ENCODE assay signal across 8 mouse cellular contexts in genomic region chr19:21652285-21653171, GRCm38 (mm10). TPM values are rescaled to one million over a fixed set of nuclear protein-coding genes. Genes with fewer than 3 reads are reported as not detected.
DNase-seq lines count a peak whose midpoint lies in the region; ATAC-seq and TF ChIP-seq lines count a peak whose summit lies in the region.

Gene 1110059E24Rik (minus strand): TSS chr19:21652976.

- peak within 1 kb of the TSS; percentile 69 for H3K4me2 ChIP-seq in CH12.LX (ENCODE audit: insufficient read depth, low read depth, poor library complexity, severe bottlenecking)
- peak within 1 kb of the TSS; percentile 64 for H3K4me2 ChIP-seq in forebrain, embryonic 11.5 days (ENCODE audit: low read depth, low read length, severe bottlenecking)
- H3K4me2 ChIP-seq in heart, embryonic 16.5 days (ENCODE audit: low read depth, low read length): peak within 1 kb of the TSS; percentile 83
- peak within 1 kb of the TSS; percentile 88 for H3K4me2 ChIP-seq in liver, embryonic 15.5 days
- peak within 1 kb of the TSS; percentile 79 for H3K4me2 ChIP-seq in neural tube, embryonic 12.5 days (replicated peaks)

- H3K36me3 ChIP-seq in CH12.LX (replicated peaks in 1 of 2; ENCODE audit: control insufficient read depth in 1 of 2, insufficient read depth in 1 of 2, low read length in 1 of 2): peaks cover 2 to 28% of the 10 kb centered on the region in 2 experiments
- H3K36me3 ChIP-seq in forebrain, embryonic 11.5 days (ENCODE audit: control insufficient read depth, insufficient read depth, low read length): no peaks in the 10 kb centered on the region
- H3K36me3 ChIP-seq in heart, embryonic 16.5 days (ENCODE audit: control insufficient read depth, insufficient read depth): no peaks in the 10 kb centered on the region
- no peaks in the 10 kb centered on the region for H3K36me3 ChIP-seq in liver, embryonic 15.5 days (replicated peaks)
- H3K36me3 ChIP-seq in neural tube, embryonic 12.5 days: no peaks in the 10 kb centered on the region

- no peaks in the 10 kb centered on the region for H3K27me3 ChIP-seq in CH12.LX (replicated peaks)
- H3K27me3 ChIP-seq in forebrain, embryonic 11.5 days (ENCODE audit: control insufficient read depth, insufficient read depth, low read length): no peaks in the 10 kb centered on the region
- H3K27me3 ChIP-seq in heart, embryonic 16.5 days (ENCODE audit: control insufficient read depth, insufficient read depth, low read length): no peaks in the 10 kb centered on the region
- no peaks in the 10 kb centered on the region for H3K27me3 ChIP-seq in liver, embryonic 15.5 days
- H3K27me3 ChIP-seq in neural tube, embryonic 12.5 days (replicated peaks): no peaks in the 10 kb centered on the region

- no peaks in the 10 kb centered on the region for H3K9me3 ChIP-seq in CH12.LX (replicated peaks; ENCODE audit: low read length)
- H3K9me3 ChIP-seq in forebrain, embryonic 11.5 days (ENCODE audit: control insufficient read depth, low read length): no peaks in the 10 kb centered on the region
- H3K9me3 ChIP-seq in heart, embryonic 16.5 days (replicated peaks; ENCODE audit: control insufficient read depth, low read length): no peaks in the 10 kb centered on the region
- no peaks in the 10 kb centered on the region for H3K9me3 ChIP-seq in liver, embryonic 15.5 days (replicated peaks)
- H3K9me3 ChIP-seq in neural tube, embryonic 12.5 days: no peaks in the 10 kb centered on the region

- peak; percentile 99 for ATAC-seq in forebrain, embryonic 11.5 days (replicated peaks; ENCODE audit: low FRiP score)
- ATAC-seq in heart, embryonic 16.5 days (replicated peaks; ENCODE audit: extremely low read depth, insufficient read depth, low FRiP score): peak; percentile 99
- ATAC-seq in liver, embryonic 15.5 days (ENCODE audit: insufficient read depth): peak; percentile 99
- peak; percentile 100 for ATAC-seq in neural tube, embryonic 12.5 days (ENCODE audit: low FRiP score, low read depth)

- H3K4me1 ChIP-seq in CH12.LX (ENCODE audit: control insufficient read depth in 1 of 2, insufficient read depth in 2 of 2): peaks cover 12 to 46% of the 10 kb centered on the region in 2 experiments
- no peaks in the 10 kb centered on the region for H3K4me1 ChIP-seq in forebrain, embryonic 11.5 days (replicated peaks; ENCODE audit: control insufficient read depth, insufficient read depth, low read length)
- H3K4me1 ChIP-seq in heart, embryonic 16.5 days (ENCODE audit: control insufficient read depth, insufficient read depth, low read length): peaks cover 26% of the 10 kb centered on the region
- peaks cover 41% of the 10 kb centered on the region for H3K4me1 ChIP-seq in liver, embryonic 15.5 days (replicated peaks)
- H3K4me1 ChIP-seq in neural tube, embryonic 12.5 days: peaks cover 15% of the 10 kb centered on the region

- peak; percentile 99 for DNase-seq in CH12.LX (ENCODE audit: extremely low read depth)
- DNase-seq in c-Kit-positive CD71-positive TER-119-negative erythroid progenitor cells, embryonic 14.5 days (ENCODE audit: low read depth): peak; percentile 90
- peak; percentile 98 for DNase-seq in forebrain, embryonic 11.5 days (ENCODE audit: low spot score)
- peak; percentile 97 to 99 for DNase-seq in kidney, postnatal 36 days
- peak; percentile 97 for DNase-seq in telencephalon, adult 2 months (ENCODE audit: low read depth, low spot score)

- TF ChIP-seq CTCF in CH12.LX (conservative IDR thresholded peaks at IDR 0.05 in 1 of 2, IDR thresholded peaks at IDR 0.05 in 1 of 2; ENCODE audit: low read depth in 2 of 2, low read length in 2 of 2): no peak

- in situ Hi-C loops in CH12.LX (cut with MboI; ENCODE audit: low pct_ligation_motif_present, low pct_unique_long_range_greater_than_20kb, low sequenced_read_pairs): loop anchor here (5.0 to 10.0 kb wide), 4 partner anchors 55 to 278 kb away; no protein-coding TSS in a partner anchor

- H3K9ac ChIP-seq in CH12.LX (ENCODE audit: insufficient read depth, low read depth): peak within 1 kb of the TSS; percentile 89
- peak within 1 kb of the TSS; percentile 93 for H3K9ac ChIP-seq in forebrain, embryonic 11.5 days (ENCODE audit: low read length)
- peak within 1 kb of the TSS; percentile 85 for H3K9ac ChIP-seq in heart, embryonic 16.5 days (ENCODE audit: low read length)
- H3K9ac ChIP-seq in liver, embryonic 15.5 days: peak within 1 kb of the TSS; percentile 76
- H3K9ac ChIP-seq in neural tube, embryonic 12.5 days: peak within 1 kb of the TSS; percentile 97

- H3K79me2 ChIP-seq in CH12.LX (replicated peaks; ENCODE audit: control insufficient read depth, extremely low read depth, insufficient read depth, poor library complexity, severe bottlenecking): peaks cover 70% of the 10 kb centered on the region

- peak within 1 kb of the TSS; percentile 79 for H3K27ac ChIP-seq in CH12.LX (ENCODE audit: insufficient read depth, low read depth)
- peak within 1 kb of the TSS; percentile 96 for H3K27ac ChIP-seq in forebrain, embryonic 11.5 days (ENCODE audit: low read depth, low read length)
- peak within 1 kb of the TSS; percentile 99 for H3K27ac ChIP-seq in heart, embryonic 16.5 days (ENCODE audit: low read length)
- peak within 1 kb of the TSS; percentile 91 for H3K27ac ChIP-seq in liver, embryonic 15.5 days (replicated peaks)
- peak within 1 kb of the TSS; percentile 98 for H3K27ac ChIP-seq in neural tube, embryonic 12.5 days

- TF ChIP-seq POLR2A in CH12.LX (IDR thresholded peaks at IDR 0.05; ENCODE audit: low read depth, low read length): peak; percentile 64

- dilution Hi-C loops in CH12.LX (cut with MboI; ENCODE audit: extremely low pct_ligation_motif_present, extremely low pct_unique_long_range_greater_than_20kb, low sequenced_read_pairs): no loop called here

- no peak for TF ChIP-seq EP300 in CH12.LX (IDR thresholded peaks at IDR 0.05; ENCODE audit: low read length)

- H3K4me3 ChIP-seq in CH12.LX (replicated peaks in 1 of 3; ENCODE audit: low read depth in 2 of 3, low read length in 2 of 3, poor library complexity in 1 of 3): peak within 1 kb of the TSS; percentile 87 to 91 (median 91)
- H3K4me3 ChIP-seq in forebrain, embryonic 11.5 days (ENCODE audit: low read depth, low read length): peak within 1 kb of the TSS; percentile 75
- peak within 1 kb of the TSS; percentile 72 for H3K4me3 ChIP-seq in heart, embryonic 16.5 days (ENCODE audit: low read length)
- H3K4me3 ChIP-seq in liver, embryonic 15.5 days (replicated peaks): peak within 1 kb of the TSS; percentile 78
- H3K4me3 ChIP-seq in neural tube, embryonic 12.5 days: peak within 1 kb of the TSS; percentile 89

- WGBS in forebrain, embryonic 11.5 days: 6% methylated on average over 52 of the region's 52 CpGs
- 6% methylated on average over 52 of the region's 52 CpGs for WGBS in heart, embryonic 16.5 days
- WGBS in liver, embryonic 15.5 days (ENCODE audit: insufficient replicate concordance): 4% methylated on average over 52 of the region's 52 CpGs
- 6% methylated on average over 52 of the region's 52 CpGs for WGBS in neural tube, embryonic 12.5 days

- TF ChIP-seq RAD21 in CH12.LX (IDR thresholded peaks at IDR 0.05; ENCODE audit: low read depth, low read length): no peak

TF ChIP-seq in CH12.LX, 34 proteins besides CTCF, POLR2A, EP300 and RAD21 (continues in another document):
- peak; percentile 92; the same call in 1 of the 2 replicates for TF ChIP-seq E2F4 (IDR thresholded peaks at IDR 0.05; ENCODE audit: insufficient replicate concordance, low read depth, low read length)
- no peak for TF ChIP-seq MAFK (IDR thresholded peaks at IDR 0.05; ENCODE audit: insufficient replicate concordance, low read length)
- peak; percentile 98 for TF ChIP-seq MAX (IDR thresholded peaks at IDR 0.05; ENCODE audit: low read length)
- TF ChIP-seq CHD2 (IDR thresholded peaks at IDR 0.05; ENCODE audit: low read length): peak; percentile 92
- TF ChIP-seq MXI1 (IDR thresholded peaks at IDR 0.05; ENCODE audit: low read depth, low read length): peak; percentile 78; the same call in 1 of the 2 replicates
- peak; percentile 97 for TF ChIP-seq USF2 (conservative IDR thresholded peaks at IDR 0.05; ENCODE audit: low read depth, low read length)
- peak; percentile 67; the same call in 1 of the 2 replicates for TF ChIP-seq KAT2A (IDR thresholded peaks at IDR 0.05; ENCODE audit: insufficient replicate concordance, low read length)
- peak; percentile 87 for TF ChIP-seq ELF1 (IDR thresholded peaks at IDR 0.05; ENCODE audit: low read depth, low read length)
- TF ChIP-seq TCF12 (IDR thresholded peaks at IDR 0.05; ENCODE audit: low read depth, low read length): peak; percentile 62
- no peak; the same call in 1 of the 2 replicates for TF ChIP-seq MAZ (IDR thresholded peaks at IDR 0.05; ENCODE audit: low read depth, low read length)
- peak; percentile 88 for TF ChIP-seq HCFC1 (IDR thresholded peaks at IDR 0.05; ENCODE audit: low read depth, low read length)
- no peak for TF ChIP-seq ZC3H11A (IDR thresholded peaks at IDR 0.05; ENCODE audit: low read depth, low read length)
- peak; percentile 65 for TF ChIP-seq IRF4 (IDR thresholded peaks at IDR 0.05; ENCODE audit: low read depth, low read length)
- TF ChIP-seq PAX5 (IDR thresholded peaks at IDR 0.05; ENCODE audit: low read length): no peak
- peak; percentile 59 for TF ChIP-seq NELFE (IDR thresholded peaks at IDR 0.05; ENCODE audit: low read depth, low read length)
- no peak for TF ChIP-seq JUN (IDR thresholded peaks at IDR 0.05; ENCODE audit: insufficient read depth, low read depth, low read length)
- peak; percentile 74; the same call in 1 of the 2 replicates for TF ChIP-seq MYC (IDR thresholded peaks at IDR 0.05; ENCODE audit: low read depth, low read length)
- no peak for TF ChIP-seq ZNF384 (IDR thresholded peaks at IDR 0.05; ENCODE audit: low read depth, low read length)
- no peak for TF ChIP-seq RCOR1 (conservative IDR thresholded peaks at IDR 0.05; ENCODE audit: low read depth, low read length)
- TF ChIP-seq CHD1 (IDR thresholded peaks at IDR 0.05; ENCODE audit: low read depth, low read length): no peak; the same call in 1 of the 2 replicates
- no peak; the same call in 1 of the 2 replicates for TF ChIP-seq JUND (conservative IDR thresholded peaks at IDR 0.05; ENCODE audit: low read depth, low read length)
- TF ChIP-seq POLR2AphosphoS2 (IDR thresholded peaks at IDR 0.05; ENCODE audit: low read depth, low read length): no peak
- peak; percentile 94 for TF ChIP-seq SIN3A (IDR thresholded peaks at IDR 0.05; ENCODE audit: low read length)

RNA-seq across cellular contexts. Expression of gene 1110059E24Rik, which starts in this region (rescaled TPM):
- 25.5 and 29.5 TPM in 2 replicates for total RNA-seq in CH12.LX (2012; rRNA removed)
- 106 and 126 TPM in 2 replicates for total RNA-seq in CH12.LX (2014; rRNA removed)
- polyA plus RNA-seq in CH12.LX (2012; ENCODE audit: insufficient read length, low read depth): 38.8 and 52.9 TPM in 2 replicates
- 65.5 and 70.4 TPM in 2 replicates for polyA plus RNA-seq in forebrain, embryonic 11.5 days (2014; fragmentation: Nextera tagmentation; extraction: Ambion mirVana)
- 38.9 and 43.0 TPM in 2 replicates for polyA plus RNA-seq in heart, embryonic 16.5 days (2015; fragmentation: Nextera tagmentation; extraction: Ambion mirVana)
- 12.8 and 12.9 TPM in 2 replicates for polyA plus RNA-seq in liver, embryonic 15.5 days (2015; fragmentation: Nextera tagmentation; extraction: Ambion mirVana)
- 50.0 and 54.5 TPM in 2 replicates for polyA plus RNA-seq in neural tube, embryonic 12.5 days (2016; fragmentation: Nextera tagmentation; extraction: Ambion mirVana)

Comparison
In these comparisons a context has a peak if more than half of its experiments do, and no peak if none do; other contexts are left out.
1. Peak in every context shown above with its lines: DNase-seq, ATAC-seq, H3K4me3 ChIP-seq and H3K27ac ChIP-seq.